Mouse (Mus musculus): ENCODE results near the gene Olfr961. TPM values are rescaled to one million over a fixed set of nuclear protein-coding genes. Genes with fewer than 3 reads are reported as not detected.

Gene Olfr961
- total RNA-seq, 2 experiments from 2014 or later = not detected

Other genes starting within 250 kb of the Olfr961 start
- not detected in 2 replicates for gene Olfr952, start 217.9 kb upstream of the Olfr961 start, total RNA-seq (2015; ENCODE audit: low replicate concordance)
- gene Olfr952, start 217.9 kb upstream of the Olfr961 start, total RNA-seq (2017; ENCODE audit: low replicate concordance) = not detected in 2 replicates
- gene Olfr954, start 188.4 kb upstream of the Olfr961 start, total RNA-seq (2015; ENCODE audit: low replicate concordance) = not detected in 2 replicates
- 0.70 TPM in 1 of 2 replicates, not detected in the other for gene Olfr954, start 188.4 kb upstream of the Olfr961 start, total RNA-seq (2017; ENCODE audit: low replicate concordance)
- not detected in 2 replicates for gene Olfr955, start 173.1 kb upstream of the Olfr961 start, total RNA-seq (2015; ENCODE audit: low replicate concordance)
- not detected in 2 replicates for gene Olfr955, start 173.1 kb upstream of the Olfr961 start, total RNA-seq (2017; ENCODE audit: low replicate concordance)
- not detected in 2 replicates for gene Olfr44, start 151.1 kb upstream of the Olfr961 start, total RNA-seq (2015; ENCODE audit: low replicate concordance)
- not detected in 2 replicates for gene Olfr44, start 151.1 kb upstream of the Olfr961 start, total RNA-seq (2017; ENCODE audit: low replicate concordance)
- gene Olfr957, start 129.3 kb upstream of the Olfr961 start, total RNA-seq (2015; ENCODE audit: low replicate concordance) = not detected in 2 replicates
- not detected in 2 replicates for gene Olfr957, start 129.3 kb upstream of the Olfr961 start, total RNA-seq (2017; ENCODE audit: low replicate concordance)
- not detected in 2 replicates for gene Olfr958, start 91.0 kb upstream of the Olfr961 start, total RNA-seq (2015; ENCODE audit: low replicate concordance)
- gene Olfr958, start 91.0 kb upstream of the Olfr961 start, total RNA-seq (2017; ENCODE audit: low replicate concordance) = not detected in 2 replicates
- gene Olfr959, start 69.5 kb upstream of the Olfr961 start, total RNA-seq (2015; ENCODE audit: low replicate concordance) = not detected in 2 replicates
- gene Olfr959, start 69.5 kb upstream of the Olfr961 start, total RNA-seq (2017; ENCODE audit: low replicate concordance) = not detected in 2 replicates
- not detected in 2 replicates for gene AW551984, start 40.7 kb upstream of the Olfr961 start, total RNA-seq (2015; ENCODE audit: low replicate concordance)
- gene AW551984, start 40.7 kb upstream of the Olfr961 start, total RNA-seq (2017; ENCODE audit: low replicate concordance) = not detected in 2 replicates
- not detected in 2 replicates for gene Olfr148, start 34.4 kb upstream of the Olfr961 start, total RNA-seq (2015; ENCODE audit: low replicate concordance)
- gene Olfr148, start 34.4 kb upstream of the Olfr961 start, total RNA-seq (2017; ENCODE audit: low replicate concordance) = not detected in 2 replicates
- not detected in 2 replicates for gene Olfr960, start 23.7 kb upstream of the Olfr961 start, total RNA-seq (2015; ENCODE audit: low replicate concordance)
- gene Olfr960, start 23.7 kb upstream of the Olfr961 start, total RNA-seq (2017; ENCODE audit: low replicate concordance) = not detected in 2 replicates
- gene Olfr963, start 22.1 kb downstream of the Olfr961 start, total RNA-seq (2015; ENCODE audit: low replicate concordance) = not detected in 2 replicates
- gene Olfr963, start 22.1 kb downstream of the Olfr961 start, total RNA-seq (2017; ENCODE audit: low replicate concordance) = not detected in 2 replicates
- gene Olfr149, start 62.0 kb downstream of the Olfr961 start, total RNA-seq (2015; ENCODE audit: low replicate concordance) = not detected in 2 replicates
- gene Olfr149, start 62.0 kb downstream of the Olfr961 start, total RNA-seq (2017; ENCODE audit: low replicate concordance) = not detected in 2 replicates
- gene Olfr965, start 66.3 kb downstream of the Olfr961 start, total RNA-seq (2015; ENCODE audit: low replicate concordance) = not detected in 2 replicates
- 1.2 TPM in 1 of 2 replicates, not detected in the other for gene Olfr965, start 66.3 kb downstream of the Olfr961 start, total RNA-seq (2017; ENCODE audit: low replicate concordance)
- gene Olfr150, start 85.9 kb downstream of the Olfr961 start, total RNA-seq (2015; ENCODE audit: low replicate concordance) = not detected in 2 replicates
- gene Olfr150, start 85.9 kb downstream of the Olfr961 start, total RNA-seq (2017; ENCODE audit: low replicate concordance) = not detected in 2 replicates
- not detected in 2 replicates for gene Olfr967, start 101.2 kb downstream of the Olfr961 start, total RNA-seq (2015; ENCODE audit: low replicate concordance)
- gene Olfr967, start 101.2 kb downstream of the Olfr961 start, total RNA-seq (2017; ENCODE audit: low replicate concordance) = not detected in 2 replicates
- gene Olfr968, start 138.2 kb downstream of the Olfr961 start, total RNA-seq (2015; ENCODE audit: low replicate concordance) = not detected in 2 replicates
- not detected in 2 replicates for gene Olfr968, start 138.2 kb downstream of the Olfr961 start, total RNA-seq (2017; ENCODE audit: low replicate concordance)
- not detected in 2 replicates for gene Olfr969, start 145.9 kb downstream of the Olfr961 start, total RNA-seq (2015; ENCODE audit: low replicate concordance)
- not detected in 2 replicates for gene Olfr969, start 145.9 kb downstream of the Olfr961 start, total RNA-seq (2017; ENCODE audit: low replicate concordance)
- not detected in 2 replicates for gene Olfr970, start 163.8 kb downstream of the Olfr961 start, total RNA-seq (2015; ENCODE audit: low replicate concordance)
- gene Olfr970, start 163.8 kb downstream of the Olfr961 start, total RNA-seq (2017; ENCODE audit: low replicate concordance) = not detected in 2 replicates
- not detected in 2 replicates for gene Olfr971, start 191.8 kb downstream of the Olfr961 start, total RNA-seq (2015; ENCODE audit: low replicate concordance)
- 1.1 TPM in 1 of 2 replicates, not detected in the other for gene Olfr971, start 191.8 kb downstream of the Olfr961 start, total RNA-seq (2017; ENCODE audit: low replicate concordance)
- gene Olfr972, start 221.3 kb downstream of the Olfr961 start, total RNA-seq (2015; ENCODE audit: low replicate concordance) = not detected in 2 replicates
- gene Olfr972, start 221.3 kb downstream of the Olfr961 start, total RNA-seq (2017; ENCODE audit: low replicate concordance) = not detected in 2 replicates